Mouse (Mus musculus): ENCODE measurements at regions not wholly inside any gene's neighbourhood (a gene's known extent, or its start where the extent isn't known, plus 50 kb on each side); places are given as distances from the start of the nearest gene placed in this dataset.

GRCm38 (mm10) chr15:61398829-61399228 lies 476.0 kb upstream of the A1bg start:
- no peak for DNase-seq

GRCm38 (mm10) chr15:61397061-61397460 lies 474.2 kb upstream of the A1bg start:
- no peak for DNase-seq

GRCm38 (mm10) chr15:61395296-61395826 lies 472.5 kb upstream of the A1bg start:
- DNase-seq: peak; percentile 56

DNA sequence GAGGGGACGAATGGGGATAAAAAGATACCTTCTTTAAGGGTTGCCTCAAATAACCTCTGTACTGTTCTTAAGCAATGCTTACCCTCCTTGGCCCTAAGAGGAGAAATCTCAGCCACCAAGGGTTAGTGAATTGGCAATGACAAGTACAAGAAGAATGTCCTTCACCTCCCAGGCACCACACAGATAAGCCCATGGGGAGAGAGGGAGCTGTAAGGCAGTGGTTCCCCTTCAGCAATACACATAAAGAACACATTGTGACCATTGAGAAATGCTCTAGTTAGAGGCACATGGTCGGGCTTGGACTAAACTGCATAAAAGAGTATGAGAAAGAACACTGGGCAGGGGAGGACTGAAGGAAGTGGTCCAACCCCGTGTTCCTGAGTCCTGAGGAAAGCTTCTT lies 457.9 kb upstream of the A1bg start:
- no peak for DNase-seq

- DNase-seq: no peak
Measured at GRCm38 (mm10) chr15:61366276-61366675, 443.5 kb upstream of the A1bg start.

DNA sequence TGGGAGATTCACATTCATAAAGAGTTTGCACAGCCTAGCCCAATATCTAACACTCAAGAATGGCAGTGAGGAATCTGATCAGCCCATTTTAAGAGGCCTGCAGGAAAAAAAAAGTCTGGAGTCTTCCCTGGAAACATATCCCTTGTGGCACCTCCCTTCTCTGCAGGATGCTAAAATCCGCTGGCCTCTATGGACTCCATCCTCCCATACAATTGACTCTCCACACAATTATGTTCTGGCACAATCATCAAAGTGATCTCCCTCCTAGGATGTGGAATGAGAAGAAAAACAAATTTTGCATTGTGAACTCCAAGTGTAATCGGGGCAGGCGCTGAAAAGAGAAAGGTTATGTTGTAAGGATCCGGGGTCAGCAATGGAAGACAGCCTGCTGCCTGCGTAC lies 442.7 kb upstream of the A1bg start:
- DNase-seq: no peak

GRCm38 (mm10) chr15:61364461-61364860 lies 441.6 kb upstream of the A1bg start:
- no peak for DNase-seq

- DNase-seq: no peak
Measured at GRCm38 (mm10) chr15:61361254-61361653, 438.4 kb upstream of the A1bg start.

GRCm38 (mm10) chr15:61355344-61355743 lies 432.5 kb upstream of the A1bg start:
- DNase-seq: no peak

DNA sequence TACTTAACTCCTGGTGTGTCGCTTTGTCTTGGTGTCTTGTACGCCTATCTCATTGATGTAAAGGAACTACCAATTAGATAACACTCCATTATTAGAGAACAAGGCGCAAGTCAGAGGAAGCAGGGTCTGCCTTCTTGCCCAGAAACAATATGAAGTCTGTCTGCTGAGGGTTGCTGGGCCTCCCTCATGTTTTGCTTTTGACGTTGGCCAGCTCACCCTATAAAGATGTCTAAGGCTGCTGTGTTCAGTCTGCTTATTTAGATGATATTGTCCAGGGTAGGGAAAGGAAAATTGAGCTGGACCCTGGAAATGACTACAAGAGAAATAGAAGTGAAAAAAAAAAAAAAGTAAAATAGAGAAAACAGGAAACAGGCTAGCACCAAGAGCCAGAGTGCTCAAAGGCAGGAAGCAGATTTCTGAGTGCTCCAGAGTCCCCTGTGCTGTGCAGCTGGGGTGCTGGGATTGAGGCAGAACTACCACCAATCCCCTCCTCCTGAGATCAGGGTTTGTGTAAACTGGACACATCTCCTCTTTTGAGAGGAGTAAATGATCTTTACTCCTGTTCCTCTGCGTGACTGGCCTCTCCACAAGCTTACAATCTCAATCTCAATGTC lies 429.0 kb upstream of the A1bg start:
- no peak for DNase-seq

DNA sequence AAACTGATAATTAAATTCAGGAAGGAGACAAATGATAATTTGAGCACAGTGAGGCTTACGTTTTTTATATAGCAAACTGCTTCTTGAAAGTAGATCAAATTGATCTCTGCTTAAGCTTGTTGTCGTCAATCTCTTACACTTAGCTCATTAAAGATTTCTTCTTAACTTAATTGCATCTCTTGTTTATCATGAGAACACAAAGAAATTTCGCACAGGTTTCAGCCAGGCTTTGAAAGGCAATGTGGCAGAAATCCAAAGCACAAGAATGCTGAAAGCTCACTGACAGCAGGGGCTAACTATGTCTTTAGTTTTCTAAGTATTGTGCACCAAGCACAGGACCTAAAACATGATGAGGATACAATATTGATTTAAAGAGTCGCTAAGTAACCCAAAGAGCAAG lies 422.3 kb upstream of the A1bg start:
- no peak for DNase-seq

GRCm38 (mm10) chr15:61342618-61343017 lies 419.8 kb upstream of the A1bg start:
- DNase-seq: no peak

DNA sequence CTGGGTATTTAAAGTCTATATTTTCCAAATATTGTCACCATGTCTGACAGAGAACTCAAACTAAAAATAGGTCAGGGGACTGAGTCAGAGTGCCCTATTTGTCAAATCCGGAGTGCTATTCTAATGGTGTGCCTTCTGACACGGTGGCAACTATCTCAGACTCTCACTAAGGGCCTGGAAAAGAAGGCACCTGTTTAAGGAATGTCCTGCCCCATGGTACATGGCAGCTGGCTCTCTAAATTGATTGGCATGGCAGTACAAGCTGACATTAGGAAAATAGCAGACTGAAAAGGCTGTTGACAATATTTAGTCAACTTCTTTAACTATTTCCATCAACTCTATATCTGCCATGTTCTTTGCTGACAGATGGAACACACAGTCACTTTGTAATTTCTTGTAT lies 405.1 kb upstream of the A1bg start:
- no peak for DNase-seq

DNA sequence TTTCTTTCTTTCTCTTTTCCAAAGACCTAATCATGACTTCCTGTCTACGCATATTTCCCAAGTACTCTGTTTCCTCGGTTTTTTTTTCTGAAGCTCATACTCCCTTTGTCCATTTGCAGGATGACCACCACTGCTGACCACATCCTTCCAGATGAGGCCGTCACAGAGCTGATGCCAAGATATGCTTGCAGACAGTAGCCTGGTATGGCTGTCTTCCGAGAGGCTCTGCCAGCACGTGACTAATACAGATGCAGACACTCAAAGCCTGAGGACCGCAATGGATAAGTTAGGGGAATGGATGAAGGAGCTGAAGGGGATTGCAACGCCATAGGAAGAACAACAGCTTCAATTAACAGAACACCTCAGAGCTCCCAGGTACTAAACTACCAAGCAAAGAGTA lies 399.4 kb upstream of the A1bg start:
- no peak for DNase-seq

DNA sequence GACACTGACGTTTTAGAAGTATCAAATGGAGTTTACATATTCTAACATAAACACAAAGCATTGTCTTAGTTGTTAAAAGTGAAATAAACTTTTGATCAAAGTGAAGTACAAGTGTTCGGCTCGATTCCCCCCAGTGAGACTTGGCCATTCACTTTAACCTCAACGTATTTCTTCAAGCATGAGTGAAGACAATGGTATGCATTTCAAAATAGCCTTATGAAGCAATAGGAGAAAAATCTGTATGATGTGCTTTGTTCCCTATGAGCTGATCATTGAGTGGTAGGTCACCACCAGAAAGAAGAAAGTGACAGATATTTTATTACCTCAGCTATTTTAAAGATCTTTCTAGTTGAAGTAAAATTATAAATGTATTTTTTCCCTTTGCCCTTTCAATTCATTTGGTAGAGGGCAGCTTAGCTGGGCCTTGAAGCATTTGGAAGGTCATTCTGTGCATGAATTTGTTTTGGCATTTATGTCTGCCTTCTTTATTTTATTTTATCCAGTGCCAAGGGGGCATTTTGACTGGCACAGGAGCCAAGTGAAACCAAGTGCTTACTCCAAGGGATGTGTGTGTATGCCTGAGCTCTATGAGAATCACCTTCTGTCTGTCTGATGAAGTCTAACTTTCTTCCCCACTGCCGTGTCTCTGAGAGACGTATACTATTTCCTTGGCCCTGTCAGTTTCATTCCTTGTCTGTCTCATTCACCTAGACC lies 386.8 kb upstream of the A1bg start:
- DNase-seq: no peak

DNA sequence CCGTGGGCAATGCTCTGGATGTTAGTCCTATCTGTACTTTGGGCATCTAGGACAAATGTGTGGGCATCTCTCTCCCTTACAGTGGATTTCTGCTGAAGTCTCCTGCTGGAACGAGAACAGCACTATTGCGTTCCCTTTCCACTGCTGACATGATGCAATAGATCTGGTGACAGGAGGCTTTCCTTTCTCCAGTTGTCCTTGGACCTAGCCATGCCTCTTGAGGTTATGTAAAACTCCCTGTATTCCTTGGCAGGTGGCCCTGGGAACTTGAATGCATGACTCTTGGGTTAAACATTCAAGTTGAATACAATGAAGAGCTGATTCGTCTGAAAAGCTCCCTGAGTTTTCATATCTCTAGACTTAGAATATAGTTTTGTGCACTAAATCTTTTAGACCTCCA lies 386.1 kb upstream of the A1bg start:
- DNase-seq: peak; percentile 17

DNA sequence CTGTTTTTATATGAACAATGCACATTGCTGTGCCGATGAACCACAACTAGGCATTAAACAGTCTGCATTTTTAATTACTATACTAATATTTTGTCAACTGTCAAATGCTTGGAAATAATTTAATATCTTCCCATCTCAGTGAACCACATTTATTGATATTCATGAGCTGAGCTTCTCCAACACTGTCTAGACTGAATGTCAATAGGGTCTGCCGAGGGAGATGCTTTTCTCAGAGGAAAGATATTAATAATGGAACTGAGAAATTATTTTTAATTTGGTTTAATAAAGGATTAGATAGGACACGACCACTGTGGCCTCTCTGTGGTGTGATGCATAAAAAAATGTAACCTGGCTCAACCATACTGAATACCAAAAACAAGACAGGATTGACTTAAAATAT lies 381.7 kb upstream of the A1bg start:
- no peak for DNase-seq

DNA sequence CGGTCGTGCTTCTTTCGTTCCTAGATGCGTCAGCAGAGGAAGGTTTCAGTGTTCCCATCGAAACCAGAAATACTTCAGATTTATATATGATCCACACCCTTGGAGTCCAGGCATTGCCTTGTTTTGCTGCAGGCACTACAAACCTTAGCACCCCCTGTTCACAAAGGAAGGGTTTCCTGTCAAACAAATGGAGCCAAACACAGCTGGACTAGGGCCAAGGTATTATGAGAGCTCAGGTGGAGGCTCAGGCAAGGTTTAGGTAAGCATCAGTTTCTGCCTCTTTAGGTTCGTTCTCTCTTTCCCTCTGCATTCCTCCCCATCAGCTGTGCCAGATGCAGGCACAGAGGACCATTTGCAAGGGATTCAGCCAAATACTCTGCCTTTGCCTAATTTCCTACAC lies 377.0 kb upstream of the A1bg start:
- DNase-seq: peak; percentile 15

GRCm38 (mm10) chr15:61297447-61298208 lies 374.8 kb upstream of the A1bg start:
- DNase-seq: no peak

DNA sequence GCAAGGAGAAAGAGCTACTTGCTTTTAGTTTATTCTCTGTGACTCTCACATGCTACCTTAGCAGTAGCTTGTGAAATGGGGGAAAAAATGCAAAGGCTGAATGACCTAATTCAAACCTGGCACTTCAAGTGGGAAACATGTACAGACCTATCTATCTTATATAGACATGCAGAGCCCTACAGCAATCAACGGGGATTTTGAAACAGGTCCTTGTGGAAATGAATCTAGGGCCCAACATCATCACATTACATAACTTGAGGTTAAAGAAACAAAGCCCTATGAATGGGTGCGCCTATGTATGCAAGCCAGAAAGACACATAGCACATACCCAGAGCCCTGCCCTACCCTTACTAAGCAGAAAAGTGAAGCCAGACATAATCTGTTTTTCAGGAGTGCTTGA lies 371.8 kb upstream of the A1bg start:
- DNase-seq: no peak

DNA sequence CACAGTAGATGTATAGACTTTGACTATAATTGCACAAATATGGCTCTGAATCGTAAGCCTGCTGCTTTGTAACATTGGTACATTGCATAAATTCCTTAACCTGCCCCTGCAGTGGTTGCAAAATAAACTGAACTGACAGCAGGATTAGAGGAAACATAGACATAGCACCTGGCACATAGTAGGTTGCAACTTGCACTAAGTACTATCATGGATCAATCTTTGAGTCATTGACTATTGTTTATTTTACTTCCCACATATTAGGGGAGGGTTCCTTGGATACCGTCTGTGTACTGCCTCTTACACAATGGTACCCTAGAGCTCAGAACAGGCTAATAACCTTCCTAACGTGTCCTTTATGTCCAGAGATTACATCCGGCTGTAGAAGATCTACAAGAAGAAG lies 371.3 kb upstream of the A1bg start:
- DNase-seq: no peak

DNA sequence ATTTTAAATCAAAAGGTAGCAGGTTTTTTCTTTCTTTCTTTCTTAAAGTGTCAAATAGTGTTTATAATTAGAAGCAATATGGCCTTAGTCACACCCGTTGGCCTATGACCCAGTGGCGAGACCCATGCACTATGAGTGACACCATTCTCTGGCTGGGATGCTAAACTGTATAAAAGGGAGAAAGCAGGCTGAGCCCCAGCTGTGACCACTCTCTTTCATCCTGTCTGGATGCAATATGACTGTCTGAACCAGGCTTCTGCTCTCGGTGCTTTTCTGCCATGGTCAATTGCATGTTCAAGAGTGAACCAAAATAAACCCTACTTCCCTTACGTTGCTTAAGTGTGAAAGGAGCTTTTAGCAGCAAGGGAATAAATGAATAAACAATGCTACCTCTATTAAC lies 346.0 kb upstream of the A1bg start:
- DNase-seq: peak; percentile 32

DNA sequence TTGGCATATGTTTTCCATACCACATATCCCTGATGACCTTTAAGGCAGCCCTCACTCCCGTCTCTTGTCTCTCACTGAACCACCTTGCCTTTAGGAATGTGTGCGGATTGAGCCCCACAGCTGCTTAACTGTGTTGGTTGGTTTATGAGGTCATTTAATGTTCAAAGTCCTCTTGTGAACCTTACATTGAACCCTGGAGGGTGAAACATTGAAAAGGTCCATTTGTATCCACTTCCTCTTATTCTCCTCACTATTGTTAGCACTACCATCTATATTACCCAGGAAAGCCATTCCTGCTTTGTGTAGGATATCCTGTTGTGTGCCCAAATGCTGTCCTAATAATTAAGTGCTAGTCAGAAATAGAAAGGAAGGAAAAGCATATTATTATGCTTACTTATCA lies 336.2 kb upstream of the A1bg start:
- DNase-seq: no peak

- DNase-seq: no peak
Measured at GRCm38 (mm10) chr15:61244511-61244910, 321.7 kb upstream of the A1bg start.
